Mouse (Mus musculus) gastrocnemius, adult 2 months (tissue): ENCODE results near the gene Tspan18. TPM values are rescaled to one million over a fixed set of nuclear protein-coding genes. Genes with fewer than 3 reads are reported as not detected.

Experiments
- DNase-seq: peaks from one replicate; pipeline ENCODE4 v3.0.0; 2022
- H3K27ac ChIP-seq: fragments of 200-600 bp; 2 replicates; pipeline ENCODE4 v1.8.1; 2022; ENCODE audit warnings: mild to moderate bottlenecking
- H3K4me3 ChIP-seq: fragments of 200-600 bp; 2 replicates; pipeline ENCODE4 v1.8.1; 2022; ENCODE audit warnings: mild to moderate bottlenecking, moderate library complexity
- CTCF ChIP-seq: fragments of 200-600 bp; IDR thresholded peaks from 2 replicates; pipeline ENCODE4 v1.8.1; 2022; ENCODE audit warnings: antibody characterized with exemption, mild to moderate bottlenecking, moderate library complexity
- intact Hi-C: fragments of 180-260 bp; cut with DNase I; formaldehyde crosslinking; loops from one replicate; pipeline ENCODE4 v1.15.1; 2025
- total RNA-seq, 2 experiments: library from RNA; stranded (reverse); gene quantifications; 2 replicates each; pipeline ENCODE4 v1.2.3; 2021

Tspan18 gene
- total RNA-seq, 2 experiments from 2014 or later = 1.5 to 2.4 TPM

DNA sequence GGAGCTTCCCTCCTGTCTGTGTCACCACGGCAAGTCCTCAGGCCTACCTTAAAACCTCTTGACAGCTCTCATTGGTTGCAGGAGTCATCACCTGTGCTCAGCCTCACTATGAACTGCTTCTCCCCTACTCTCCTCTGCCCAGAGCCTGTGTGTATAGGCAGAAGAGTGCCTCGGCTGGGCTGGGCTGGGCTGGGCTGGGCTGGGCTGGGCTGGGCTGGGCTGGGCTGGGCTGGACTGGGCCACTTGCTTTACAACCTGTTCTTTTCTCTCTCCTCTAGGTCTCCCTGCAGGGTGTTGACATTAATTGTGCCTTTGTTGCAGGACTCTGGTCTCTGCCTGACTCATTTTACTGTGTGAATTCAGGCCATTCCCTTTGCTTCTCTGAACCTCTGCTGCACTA, 23.1 kb upstream of the Tspan18 start:
- DNase-seq = no peak
- intact Hi-C loops = no loop called here
- H3K27ac ChIP-seq = no peak overlapping the region
- TF ChIP-seq CTCF = no peak
- H3K4me3 ChIP-seq = no peak overlapping the region

DNA sequence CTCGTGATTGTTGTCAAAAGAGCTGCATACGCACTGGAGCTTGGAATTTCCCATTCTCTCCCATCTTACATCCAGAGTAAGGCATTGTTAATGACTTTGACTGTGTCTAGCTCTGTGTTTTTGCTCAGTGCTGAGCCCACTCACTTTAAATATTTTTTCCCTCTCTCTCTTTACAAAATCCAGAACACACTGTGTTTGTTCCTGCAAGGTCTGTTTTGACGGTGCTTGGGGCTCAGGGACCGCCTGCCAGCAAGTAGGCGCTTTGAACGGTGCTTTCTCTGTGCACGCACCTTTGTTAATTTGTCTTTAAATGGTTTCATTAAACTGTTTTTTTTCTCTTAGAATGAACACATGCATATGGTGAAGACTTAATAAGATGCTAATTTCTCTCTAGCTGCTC, 21.5 kb upstream of the Tspan18 start:
- H3K4me3 ChIP-seq = no peak overlapping the region
- DNase-seq = no peak
- intact Hi-C loops = no loop called here
- H3K27ac ChIP-seq = no peak overlapping the region
- TF ChIP-seq CTCF = no peak

DNA sequence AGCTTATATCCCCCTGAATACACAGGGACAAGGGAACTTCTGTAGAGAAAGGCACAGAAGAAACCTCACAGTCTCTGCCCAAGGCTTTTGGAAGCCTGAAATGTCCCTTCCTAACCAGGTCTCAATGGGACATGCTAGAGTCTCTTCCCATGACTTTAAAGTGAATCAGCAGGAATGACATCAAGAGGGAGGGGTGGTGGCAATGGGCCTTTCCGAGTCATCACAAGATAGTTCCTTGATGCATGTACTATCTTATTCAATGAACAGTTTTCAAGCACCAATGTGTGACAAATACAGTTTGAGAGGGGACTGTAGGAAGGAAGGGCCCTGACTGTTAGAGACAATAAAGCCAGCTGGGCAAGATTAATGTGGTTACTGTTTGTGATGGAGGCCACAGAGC, 20.3 kb upstream of the Tspan18 start:
- DNase-seq = no peak
- Histone ChIP-seq H3K27ac (no peak overlapping the region), H3K4me3 (no peak overlapping the region)
- intact Hi-C loops = no loop called here
- TF ChIP-seq CTCF = no peak

DNA sequence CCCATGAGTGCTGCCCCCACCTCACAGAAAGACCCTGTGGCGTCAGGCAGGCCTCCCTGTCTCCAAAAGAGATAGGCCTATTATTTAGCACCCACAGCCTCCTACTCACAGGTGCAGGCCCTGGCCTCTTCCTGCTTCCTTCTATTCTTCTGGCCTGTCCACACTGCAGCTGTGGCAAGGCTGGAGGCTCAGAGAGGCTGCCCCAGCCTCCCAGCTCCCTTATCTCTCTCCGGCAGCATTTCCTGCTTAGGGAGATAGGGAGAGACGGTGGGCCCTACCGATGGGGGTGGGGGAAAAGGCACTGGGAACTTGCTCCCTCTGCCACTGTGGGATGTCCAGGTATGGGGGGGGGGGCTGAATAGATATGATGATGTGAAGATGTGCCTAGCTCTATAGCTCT, 19.4 kb upstream of the Tspan18 start:
- no peak for DNase-seq
- TF ChIP-seq CTCF = no peak
- Histone ChIP-seq H3K4me3 (no peak overlapping the region), H3K27ac (no peak overlapping the region)
- intact Hi-C loops = no loop called here

DNA sequence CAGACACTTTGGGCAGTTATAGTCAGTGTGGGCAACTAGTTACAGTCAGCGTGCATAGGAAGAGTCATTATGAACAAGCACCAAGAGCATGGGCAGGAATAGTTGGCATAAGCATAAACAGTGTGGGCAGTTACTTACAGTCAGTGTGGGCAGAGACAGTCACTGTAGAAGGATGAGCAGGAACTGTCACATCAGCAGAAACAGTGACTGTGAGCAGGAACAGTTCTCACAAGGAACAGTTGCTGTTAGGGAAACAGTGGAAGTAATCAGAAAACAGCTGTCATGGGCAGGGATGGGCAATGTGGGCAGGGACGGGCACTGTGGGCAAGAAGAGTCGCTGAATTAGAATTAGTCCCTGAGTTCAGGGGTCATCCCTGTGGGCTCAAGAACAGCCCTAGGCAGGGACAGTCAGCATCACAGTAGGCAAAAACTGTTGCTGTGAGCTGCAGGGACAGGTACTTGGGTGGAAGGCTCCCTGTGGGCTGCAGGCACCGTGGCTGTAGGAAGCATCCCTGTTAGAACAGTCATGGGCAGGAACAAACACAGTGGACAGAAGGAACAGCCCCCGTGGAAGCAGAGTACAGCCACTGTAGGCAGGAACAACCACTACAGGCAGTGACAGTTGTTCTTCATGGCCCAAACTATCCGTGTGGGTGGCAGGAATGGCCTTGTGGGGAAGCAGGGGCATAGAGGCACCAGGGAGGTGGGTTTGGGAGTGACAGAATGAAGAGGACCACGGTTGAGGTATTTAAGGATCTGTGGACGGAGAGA, 18.8 kb upstream of the Tspan18 start:
- intact Hi-C loops = no loop called here
- Histone ChIP-seq H3K27ac (no peak overlapping the region), H3K4me3 (no peak overlapping the region)
- TF ChIP-seq CTCF = no peak
- DNase-seq = no peak

DNA sequence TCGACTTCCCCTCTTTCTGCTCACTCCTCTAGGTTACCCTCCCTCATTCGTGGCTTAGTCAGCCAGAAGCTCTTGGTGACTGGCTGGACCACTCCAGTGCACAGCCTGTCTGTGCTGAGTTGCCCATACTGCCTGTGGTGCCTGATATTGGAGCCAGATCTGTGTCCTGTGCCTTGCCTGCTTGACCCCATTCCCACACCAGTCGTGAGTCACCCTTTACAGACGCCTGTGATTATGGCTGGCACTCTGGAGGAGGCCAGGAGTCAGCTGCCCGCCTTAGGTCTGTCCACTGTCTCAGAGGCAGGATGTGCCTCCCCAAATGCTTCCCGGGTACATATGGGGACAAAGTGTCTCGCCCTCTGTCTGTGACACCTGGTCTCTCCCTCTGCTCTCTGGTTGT, 17.0 kb upstream of the Tspan18 start:
- intact Hi-C loops = no loop called here
- no peak for DNase-seq
- no peak overlapping the region for H3K4me3 ChIP-seq
- TF ChIP-seq CTCF = no peak
- H3K27ac ChIP-seq = no peak overlapping the region

DNA sequence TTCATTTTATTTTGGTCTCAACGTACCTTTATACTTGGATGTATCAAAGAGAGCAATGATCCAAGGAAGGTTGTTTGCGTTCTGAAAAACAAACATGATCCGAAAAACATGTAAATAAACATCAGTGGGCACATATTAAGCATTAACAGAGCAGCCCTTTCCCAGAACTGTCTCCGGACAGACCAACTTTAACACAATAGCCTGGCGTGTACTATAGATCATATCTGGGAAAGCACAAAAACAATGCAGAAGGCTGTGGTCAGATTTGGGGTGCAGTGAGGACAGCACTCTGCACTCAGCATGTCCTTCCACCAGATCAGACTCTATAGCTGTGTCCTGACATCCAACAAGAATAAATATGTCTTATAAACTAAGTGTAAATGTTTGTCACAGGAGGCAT, 12.7 kb upstream of the Tspan18 start:
- 0 out of 2 replicates have a peak overlapping the region, but pooled peaks have one; percentile 21 for H3K27ac ChIP-seq
- intact Hi-C loops = no loop called here
- TF ChIP-seq CTCF = no peak
- DNase-seq = no peak
- no peak overlapping the region for H3K4me3 ChIP-seq

DNA sequence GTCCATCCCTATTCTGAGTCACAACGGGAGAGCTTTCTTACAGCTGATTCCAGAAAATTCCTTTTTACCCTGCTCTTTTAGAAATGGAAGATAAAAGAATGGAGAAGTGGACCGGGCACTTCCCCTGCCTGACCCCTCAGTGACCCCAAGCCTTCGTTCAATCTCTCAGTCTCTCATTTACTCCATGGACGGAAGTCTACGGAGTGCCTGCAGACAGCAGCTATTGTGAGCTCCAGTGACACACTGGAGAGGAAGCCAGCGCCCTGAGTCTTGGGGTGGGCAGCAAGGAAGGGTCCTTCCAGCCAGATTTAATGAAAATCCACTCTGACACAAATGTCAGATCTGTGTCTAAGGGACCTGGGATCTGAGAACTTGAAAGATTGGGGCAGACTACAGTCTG, 12.3 kb upstream of the Tspan18 start:
- Histone ChIP-seq H3K27ac (0 out of 2 replicates have a peak overlapping the region, but pooled peaks have one; percentile 21), H3K4me3 (no peak overlapping the region)
- intact Hi-C loops = no loop called here
- no peak for TF ChIP-seq CTCF
- no peak for DNase-seq

DNA sequence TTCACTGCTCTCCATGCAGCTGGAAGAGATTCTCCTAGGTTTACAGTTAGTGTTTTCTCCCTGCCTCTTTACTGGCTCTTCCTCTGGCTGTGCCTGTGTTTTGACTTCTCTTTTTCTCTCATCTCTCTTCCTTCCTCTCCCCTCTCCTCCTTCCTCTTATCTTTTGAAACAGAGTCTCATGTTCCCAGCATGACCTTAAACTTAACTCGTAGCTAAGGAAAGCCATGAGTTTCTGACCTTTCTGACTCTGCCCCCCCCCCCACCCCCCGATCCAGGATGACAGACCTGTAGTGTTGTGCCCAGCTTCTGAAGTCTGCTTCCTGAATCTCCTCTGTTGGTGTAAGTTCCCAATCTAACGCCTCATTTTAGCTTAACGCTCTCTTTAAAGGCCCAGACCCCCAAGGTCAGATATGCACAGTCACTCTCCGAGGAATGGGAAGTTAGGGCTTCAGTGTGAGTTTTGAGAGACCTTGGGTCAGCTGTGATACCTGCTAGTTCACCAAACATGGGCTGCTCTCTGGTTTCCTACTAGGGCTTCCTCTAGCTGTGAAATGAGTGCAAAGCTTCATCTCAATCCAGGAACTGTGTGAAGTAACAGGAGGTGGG, 11.5 kb upstream of the Tspan18 start:
- Histone ChIP-seq H3K27ac (no peak overlapping the region), H3K4me3 (no peak overlapping the region)
- TF ChIP-seq CTCF = no peak
- intact Hi-C loops = no loop called here
- DNase-seq = no peak

DNA sequence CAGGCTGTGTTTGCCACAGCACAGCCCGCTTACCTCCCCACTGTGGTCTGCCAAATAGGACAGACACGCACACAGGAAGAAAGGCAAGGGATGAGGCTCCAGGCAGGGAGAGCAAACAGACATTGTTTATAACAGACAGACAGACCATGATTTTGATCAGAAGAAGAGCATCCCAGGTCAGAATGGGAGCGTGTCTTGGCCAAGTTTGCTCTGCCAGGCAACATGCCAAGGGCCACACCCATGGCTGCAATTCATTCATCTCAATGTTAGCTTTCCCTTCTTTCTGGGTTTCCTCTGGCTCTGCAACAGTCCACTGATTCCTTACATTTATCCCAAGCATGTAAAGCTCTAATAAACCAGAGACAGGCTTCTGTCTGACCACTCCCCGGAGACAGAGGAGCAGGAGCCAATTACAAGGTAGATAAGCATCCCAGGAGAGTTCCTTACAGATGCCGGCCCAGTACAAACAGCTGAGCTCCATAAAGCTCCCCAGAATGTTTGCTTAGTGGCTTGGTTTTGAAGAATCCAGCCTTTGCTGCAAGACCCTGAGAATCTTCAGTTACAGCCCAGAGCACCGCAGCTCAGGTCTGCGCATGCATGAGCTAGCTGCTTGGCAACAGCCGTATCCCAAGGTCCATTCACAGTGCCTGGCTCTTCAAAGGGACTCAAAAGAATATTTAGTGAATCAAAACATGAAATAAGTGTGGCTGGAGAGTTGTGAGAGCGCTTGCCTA, 5.2 kb upstream of the Tspan18 start:
- no peak overlapping the region for H3K4me3 ChIP-seq
- no peak overlapping the region for H3K27ac ChIP-seq
- intact Hi-C loops = no loop called here
- TF ChIP-seq CTCF = no peak
- peak; percentile 57 for DNase-seq

DNA sequence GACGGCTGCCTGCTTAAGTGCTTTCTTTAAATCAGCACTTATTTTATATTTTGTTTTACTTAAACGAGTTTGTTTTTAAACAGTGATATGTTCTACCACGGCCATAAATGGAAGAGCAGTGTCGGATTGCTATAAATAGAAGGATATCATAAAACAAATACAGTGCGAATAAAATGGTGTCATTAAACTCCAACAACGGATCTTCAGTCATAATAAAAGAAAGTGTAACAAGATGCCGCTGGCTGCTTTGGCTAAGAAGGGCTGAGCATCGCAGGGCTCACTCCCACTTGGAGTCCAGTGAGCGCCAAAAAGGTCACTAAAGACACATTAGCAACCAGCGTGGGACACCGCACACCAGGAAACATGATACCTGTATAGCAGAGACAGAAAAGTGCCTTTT, 1.7 kb upstream of the Tspan18 start:
- TF ChIP-seq CTCF = no peak
- Histone ChIP-seq H3K27ac (no peak overlapping the region), H3K4me3 (no peak overlapping the region)
- intact Hi-C loops = no loop called here
- DNase-seq = no peak

DNA sequence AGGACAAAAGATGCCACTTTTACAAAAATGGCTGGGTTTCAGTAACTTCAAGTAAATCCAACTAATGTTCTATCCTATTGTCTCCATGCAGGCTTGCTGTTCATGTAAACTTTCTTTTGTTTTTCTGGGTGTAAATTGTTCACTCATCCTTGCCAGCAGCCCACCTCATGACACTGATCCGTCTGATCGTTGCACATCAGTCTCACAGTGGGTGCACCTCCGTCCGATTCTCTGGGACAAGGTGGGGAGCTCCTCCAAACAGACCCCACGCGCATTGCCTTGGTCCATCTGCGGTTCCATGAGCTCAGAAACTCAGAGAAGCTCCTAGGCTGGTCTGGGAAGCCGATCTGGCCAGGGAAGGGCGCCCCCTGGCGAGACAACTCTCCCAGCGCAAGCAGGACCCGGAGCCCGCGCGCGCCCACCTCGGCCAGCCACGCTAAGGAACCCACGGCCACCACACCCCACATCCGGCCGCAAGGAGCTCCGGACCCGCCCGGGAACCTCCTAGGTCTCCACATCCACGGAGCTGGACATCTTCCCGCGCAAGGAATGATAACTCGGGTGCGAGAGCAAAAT, 976 bp downstream of the Tspan18 start:
- TF ChIP-seq CTCF = no peak; the same call in none of the 2 replicates
- peak; percentile 90 for DNase-seq
- intact Hi-C loops = loop anchor here (1.0 to 5.0 kb wide), 5 partner anchors 49 to 117 kb away; no protein-coding TSS in a partner anchor
- peak overlapping the region; percentile 75 for H3K4me3 ChIP-seq
- peak overlapping the region; percentile 80 for H3K27ac ChIP-seq

DNA sequence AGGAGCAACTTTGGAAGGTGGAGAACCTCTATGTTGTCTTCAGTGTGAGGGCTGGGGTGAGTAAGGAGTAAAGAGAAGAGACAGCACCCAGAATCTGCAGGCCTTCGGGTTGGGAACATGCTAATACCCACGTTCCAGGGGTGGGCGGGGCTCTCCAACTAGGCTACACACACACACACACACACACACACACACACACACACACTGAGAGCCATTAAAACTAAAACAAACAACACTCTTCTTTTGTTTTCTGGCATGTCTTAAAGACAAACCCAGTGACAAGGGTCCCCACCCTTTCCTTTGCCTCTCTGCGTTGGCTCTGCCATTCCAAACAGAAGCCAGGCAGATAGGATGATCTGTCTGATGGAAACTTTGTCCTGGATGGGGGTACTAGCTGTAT, 2.0 kb downstream of the Tspan18 start:
- intact Hi-C loops = loop anchor here (2.0 to 5.0 kb wide), 4 partner anchors 50 to 115 kb away; no protein-coding TSS in a partner anchor
- peak; percentile 44 for DNase-seq
- H3K4me3 ChIP-seq = no peak overlapping the region
- H3K27ac ChIP-seq = no peak overlapping the region
- TF ChIP-seq CTCF = no peak
